In genomic region chr3:138083896-138084295, GRCm38 (mm10) we compare ENCODE assay signal across 22 mouse cellular contexts. TPM values are rescaled to one million over a fixed set of nuclear protein-coding genes. Genes with fewer than 3 reads are reported as not detected.
DNase-seq lines count a peak whose midpoint lies in the region; ATAC-seq and TF ChIP-seq lines count a peak whose summit lies in the region.
"Had no signal": no experiment of that assay in that cellular context is flagged by ENCODE, and none has a peak within 500 bp of the region (broad histone marks: within the 10 kb centered on the region; RNA-seq: fewer than 3 reads in every experiment).

No protein-coding gene starts in this region.

- no peaks in the 10 kb centered on the region for H3K9me3 ChIP-seq in heart, embryonic 10.5 days
- no peaks in the 10 kb centered on the region for H3K9me3 ChIP-seq in heart, embryonic 14.5 days (ENCODE audit: control insufficient read depth, low read length)
- H3K9me3 ChIP-seq: embryonic facial prominence, embryonic 12.5 days; forebrain, embryonic 12.5 days; G1E; hindbrain, embryonic 13.5 days had no signal

- H3K4me2 ChIP-seq in heart, embryonic 14.5 days (ENCODE audit: low read length): no peak overlapping the region
- H3K4me2 ChIP-seq: embryonic facial prominence, embryonic 12.5 days; forebrain, embryonic 12.5 days; hindbrain, embryonic 13.5 days had no signal

- 64% methylated on average over 4 of the region's 4 CpGs for WGBS in heart, embryonic 10.5 days
- 57% methylated on average over 4 of the region's 4 CpGs for WGBS in heart, embryonic 14.5 days

- H3K4me1 ChIP-seq in heart, embryonic 10.5 days: peaks cover 19% of the 10 kb centered on the region
- H3K4me1 ChIP-seq in heart, embryonic 14.5 days (ENCODE audit: control insufficient read depth in 2 of 2, insufficient read depth in 2 of 2, low read length in 2 of 2): peaks cover 8 to 20% of the 10 kb centered on the region in 2 experiments
- H3K4me1 ChIP-seq: embryonic facial prominence, embryonic 12.5 days; forebrain, embryonic 12.5 days; hindbrain, embryonic 13.5 days had no signal

- DNase-seq in cerebellum, adult 8-10 months: no peak
- DNase-seq in heart, embryonic 10.5 days (ENCODE audit: low spot score): no peak
- no peak for DNase-seq in heart, adult 9 months (ENCODE audit: low spot score in 2 of 2)
- no peak for DNase-seq in heart, adult 18-20 months
- DNase-seq in left cerebral cortex, adult 2 months (ENCODE audit: extremely low spot score in 1 of 2, low spot score in 2 of 2): no peak
- no peak for DNase-seq in left cerebral cortex, postnatal 4 days
- DNase-seq: adrenal gland, adult 8-10 months; adrenal gland, postnatal 36 days; B cell, adult 2 months; cerebellum, adult 11 months; gastrocnemius, postnatal 36 days; kidney, adult 11 months; kidney, adult 9 months had no signal

- H3K27me3 ChIP-seq in heart, embryonic 10.5 days (ENCODE audit: insufficient read depth, poor library complexity, severe bottlenecking): no peaks in the 10 kb centered on the region
- no peaks in the 10 kb centered on the region for H3K27me3 ChIP-seq in heart, embryonic 14.5 days (ENCODE audit: control insufficient read depth, insufficient read depth, low read length)
- H3K27me3 ChIP-seq: embryonic facial prominence, embryonic 12.5 days; forebrain, embryonic 12.5 days had no signal

- intact Hi-C loops in left cerebral cortex, adult 2 months (cut with DNase I): no loop called here
- intact Hi-C loops in left cerebral cortex, postnatal 4 days (cut with DNase I): no loop called here

- H3K4me3 ChIP-seq in heart, embryonic 10.5 days: no peak overlapping the region
- no peak overlapping the region for H3K4me3 ChIP-seq in heart, embryonic 14.5 days (ENCODE audit: control insufficient read depth in 1 of 2, insufficient read depth in 1 of 2, low read depth in 1 of 2, low read length in 2 of 2)
- no peak overlapping the region for H3K4me3 ChIP-seq in left cerebral cortex, adult 2 months
- H3K4me3 ChIP-seq: embryonic facial prominence, embryonic 12.5 days; forebrain, embryonic 12.5 days; hindbrain, embryonic 13.5 days had no signal

- no peak overlapping the region for H3K9ac ChIP-seq in heart, embryonic 14.5 days (ENCODE audit: low read length)
- H3K9ac ChIP-seq: embryonic facial prominence, embryonic 12.5 days; forebrain, embryonic 12.5 days; hindbrain, embryonic 13.5 days had no signal

- no peaks in the 10 kb centered on the region for H3K36me3 ChIP-seq in heart, embryonic 10.5 days
- H3K36me3 ChIP-seq in heart, embryonic 14.5 days (ENCODE audit: control insufficient read depth, insufficient read depth, low read length): peaks cover 32% of the 10 kb centered on the region
- H3K36me3 ChIP-seq: embryonic facial prominence, embryonic 12.5 days; forebrain, embryonic 12.5 days; G1E; hindbrain, embryonic 13.5 days had no signal

- TF ChIP-seq CTCF in left cerebral cortex, adult 2 months (IDR thresholded peaks at IDR 0.05): no peak

- H3K27ac ChIP-seq in heart, embryonic 10.5 days: peak overlapping the region; percentile 53; the same call in 1 of the 2 replicates
- peak overlapping the region; percentile 25 to 31; a peak in 2 of 4 replicates for H3K27ac ChIP-seq in heart, embryonic 14.5 days (replicated peaks in 1 of 2; ENCODE audit: control insufficient read depth in 1 of 2, insufficient read depth in 1 of 2, low read depth in 2 of 2, low read length in 2 of 2)
- peak overlapping the region; percentile 55; the same call in 1 of the 2 replicates for H3K27ac ChIP-seq in left cerebral cortex, adult 2 months
- H3K27ac ChIP-seq: embryonic facial prominence, embryonic 12.5 days; forebrain, embryonic 12.5 days; hindbrain, embryonic 13.5 days; hindbrain, postnatal 0 days had no signal

- peak; percentile 23; the same call in 1 of the 2 replicates for ATAC-seq in cerebellum, adult (ENCODE audit: insufficient number of reproducible peaks, low FRiP score, low TSS enrichment)
- ATAC-seq in heart, embryonic 14.5 days (ENCODE audit: insufficient number of reproducible peaks, insufficient read depth, low FRiP score, low read depth): no peak
- ATAC-seq: CD4-positive, CD25-positive, alpha-beta regulatory T cell, adult 4 months; hindbrain, postnatal 0 days had no signal

RNA-seq across cellular contexts. Expression of gene Gm5105, which starts 16.7 kb away (rescaled TPM):
- polyA plus RNA-seq in heart, embryonic 10.5 days (2016; fragmentation: Nextera tagmentation; extraction: Ambion mirVana): 0.20 TPM in 1 of 2 replicates, not detected in the other
- polyA plus RNA-seq in heart, embryonic 14.5 days (2014; fragmentation: Nextera tagmentation; extraction: Ambion mirVana): 0.57 and 0.89 TPM in 2 replicates
- 1 to 10 TPM; 1.1 to 1.2 TPM for total RNA-seq in heart, adult 18-20 months (2021)
- total RNA-seq in left cerebral cortex, adult 2 months (2021): under 1 TPM; 0.28 to 0.34 TPM
- total RNA-seq in left cerebral cortex, postnatal 4 days (2021): not detected
- total RNA-seq: adrenal gland, postnatal 36 days; hematopoietic stem cell, adult 5-6 weeks; hindbrain, postnatal 0 days had no signal
- polyA plus RNA-seq: CD4-positive, CD25-positive, alpha-beta regulatory T cell, adult 4 months; embryonic facial prominence, embryonic 12.5 days; forebrain, embryonic 12.5 days; G1E had no signal

RNA-seq across cellular contexts. Expression of gene 1110002E22Rik, which starts 19.0 kb away (rescaled TPM):
- polyA plus RNA-seq in heart, embryonic 10.5 days (2016; fragmentation: Nextera tagmentation; extraction: Ambion mirVana): 3.2 and 6.8 TPM in 2 replicates
- polyA plus RNA-seq in heart, embryonic 14.5 days (2014; fragmentation: Nextera tagmentation; extraction: Ambion mirVana): 16.5 and 18.7 TPM in 2 replicates
- total RNA-seq in heart, adult 18-20 months (2021): 10 to 100 TPM; 37.3 to 51.9 TPM
- total RNA-seq in left cerebral cortex, adult 2 months (2021): 1 to 10 TPM; 2.9 to 3.0 TPM
- 1 to 10 TPM; 2.8 to 3.4 TPM for total RNA-seq in left cerebral cortex, postnatal 4 days (2021)
- polyA plus RNA-seq: CD4-positive, CD25-positive, alpha-beta regulatory T cell, adult 4 months had no signal

RNA-seq across cellular contexts. Expression of gene Trmt10a, which starts 59.4 kb away (rescaled TPM):
- polyA plus RNA-seq in heart, embryonic 10.5 days (2016; fragmentation: Nextera tagmentation; extraction: Ambion mirVana): 12.7 and 13.7 TPM in 2 replicates
- polyA plus RNA-seq in heart, embryonic 14.5 days (2014; fragmentation: Nextera tagmentation; extraction: Ambion mirVana): 7.0 and 7.7 TPM in 2 replicates
- 1 to 10 TPM; 1.9 to 2.0 TPM for total RNA-seq in heart, adult 18-20 months (2021)
- 1 to 10 TPM; 5.8 to 6.2 TPM for total RNA-seq in left cerebral cortex, adult 2 months (2021)
- total RNA-seq in left cerebral cortex, postnatal 4 days (2021): 1 to 10 TPM; 4.4 to 5.5 TPM

Comparison
In these comparisons a context has a peak if more than half of its experiments do, and no peak if none do; other contexts are left out.
1. RNA of gene 1110002E22Rik, which starts 19.0 kb away (total RNA-seq): 37.3 to 51.9 TPM in heart, adult 18-20 months; 2.8 to 3.4 TPM in left cerebral cortex, postnatal 4 days and 2.9 to 3.0 TPM in left cerebral cortex, adult 2 months; every median in the first group is over 4 times any median in the second.
2. Peak in every context shown above with its lines, with median percentiles within 50 percentile points of each other: H3K27ac ChIP-seq.